Mouse (Mus musculus): ENCODE measurements around the gene Hells. TPM values are rescaled to one million over a fixed set of nuclear protein-coding genes. Genes with fewer than 3 reads are reported as not detected.

Hells gene
- polyA plus RNA-seq, 1 experiment: 9.1 TPM

GRCm38 (mm10) chr19:38981966-38982365 is 51.3 kb downstream of the Hells start:
- no peaks in the 10 kb centered on the region for H3K79me2 ChIP-seq (ENCODE audit: control insufficient read depth, insufficient read depth)
- H3ac ChIP-seq (ENCODE audit: control insufficient read depth, insufficient read length, low read depth): no peak overlapping the region
- H3K79me3 ChIP-seq (ENCODE audit: low read depth): no peaks in the 10 kb centered on the region
- no peak for TF ChIP-seq MYOG (IDR thresholded peaks at IDR 0.05; ENCODE audit: control insufficient read depth, extremely low read depth, insufficient read length)
- peak; percentile 25 for TF ChIP-seq CTCF (IDR thresholded peaks at IDR 0.05; ENCODE audit: control insufficient read depth, insufficient read depth, insufficient read length)
- TF ChIP-seq MYOD1 (IDR thresholded peaks at IDR 0.05; ENCODE audit: control insufficient read depth, insufficient read length, low read depth): no peak
- no peak for TF ChIP-seq MAX (IDR thresholded peaks at IDR 0.05)
- TF ChIP-seq USF1 (IDR thresholded peaks at IDR 0.05; ENCODE audit: low read depth): no peak
- TF ChIP-seq CEBPB (IDR thresholded peaks at IDR 0.05; ENCODE audit: low read depth): no peak
- no peak for TF ChIP-seq FOSL1 (IDR thresholded peaks at IDR 0.05; ENCODE audit: insufficient read depth, low read length, poor library complexity, severe bottlenecking)
- H3K36me3 ChIP-seq (ENCODE audit: control insufficient read depth, insufficient read depth): no peaks in the 10 kb centered on the region
- no peak overlapping the region for H3K4me3 ChIP-seq (ENCODE audit: insufficient read depth, poor library complexity, severe bottlenecking)
- H3K27me3 ChIP-seq (ENCODE audit: control insufficient read depth, insufficient read depth, insufficient read length): no peaks in the 10 kb centered on the region

- no peaks in the 10 kb centered on the region for H3K36me3 ChIP-seq (ENCODE audit: control insufficient read depth, insufficient read depth)
- no peak overlapping the region for H3K4me3 ChIP-seq (ENCODE audit: insufficient read depth, poor library complexity, severe bottlenecking)
- no peak overlapping the region for H3ac ChIP-seq (ENCODE audit: control insufficient read depth, insufficient read length, low read depth)
- no peaks in the 10 kb centered on the region for H3K27me3 ChIP-seq (ENCODE audit: control insufficient read depth, insufficient read depth, insufficient read length)
- H3K79me3 ChIP-seq (ENCODE audit: low read depth): no peaks in the 10 kb centered on the region
- no peaks in the 10 kb centered on the region for H3K79me2 ChIP-seq (ENCODE audit: control insufficient read depth, insufficient read depth)
- TF ChIP-seq CEBPB (IDR thresholded peaks at IDR 0.05; ENCODE audit: low read depth) (no peak), MAX (IDR thresholded peaks at IDR 0.05) (no peak), MYOD1 (IDR thresholded peaks at IDR 0.05; ENCODE audit: control insufficient read depth, insufficient read length, low read depth) (no peak), FOSL1 (IDR thresholded peaks at IDR 0.05; ENCODE audit: insufficient read depth, low read length, poor library complexity, severe bottlenecking) (no peak), MYOG (IDR thresholded peaks at IDR 0.05; ENCODE audit: control insufficient read depth, extremely low read depth, insufficient read length) (no peak), USF1 (IDR thresholded peaks at IDR 0.05; ENCODE audit: low read depth) (no peak), CTCF (IDR thresholded peaks at IDR 0.05; ENCODE audit: control insufficient read depth, insufficient read depth, insufficient read length) (no peak)
Measured at GRCm38 (mm10) chr19:38998248-38998647, 67.5 kb downstream of the Hells start.

- H3K36me3 ChIP-seq (ENCODE audit: control insufficient read depth, insufficient read depth): no peaks in the 10 kb centered on the region
- no peak for TF ChIP-seq CEBPB (IDR thresholded peaks at IDR 0.05; ENCODE audit: low read depth)
- TF ChIP-seq CTCF (IDR thresholded peaks at IDR 0.05; ENCODE audit: control insufficient read depth, insufficient read depth, insufficient read length): no peak
- no peak for TF ChIP-seq FOSL1 (IDR thresholded peaks at IDR 0.05; ENCODE audit: insufficient read depth, low read length, poor library complexity, severe bottlenecking)
- no peak for TF ChIP-seq MAX (IDR thresholded peaks at IDR 0.05)
- no peak for TF ChIP-seq MYOG (IDR thresholded peaks at IDR 0.05; ENCODE audit: control insufficient read depth, extremely low read depth, insufficient read length)
- no peak for TF ChIP-seq MYOD1 (IDR thresholded peaks at IDR 0.05; ENCODE audit: control insufficient read depth, insufficient read length, low read depth)
- TF ChIP-seq USF1 (IDR thresholded peaks at IDR 0.05; ENCODE audit: low read depth): no peak
- H3K79me2 ChIP-seq (ENCODE audit: control insufficient read depth, insufficient read depth): no peaks in the 10 kb centered on the region
- no peaks in the 10 kb centered on the region for H3K79me3 ChIP-seq (ENCODE audit: low read depth)
- no peak overlapping the region for H3K4me3 ChIP-seq (ENCODE audit: insufficient read depth, poor library complexity, severe bottlenecking)
- H3ac ChIP-seq (ENCODE audit: control insufficient read depth, insufficient read length, low read depth): no peak overlapping the region
- H3K27me3 ChIP-seq (ENCODE audit: control insufficient read depth, insufficient read depth, insufficient read length): no peaks in the 10 kb centered on the region
Measured at GRCm38 (mm10) chr19:38998676-38999075, 68.0 kb downstream of the Hells start.

GRCm38 (mm10) chr19:39005132-39005531 is 74.4 kb downstream of the Hells start:
- Histone ChIP-seq H3K36me3 (ENCODE audit: control insufficient read depth, insufficient read depth) (no peaks in the 10 kb centered on the region), H3K79me3 (ENCODE audit: low read depth) (no peaks in the 10 kb centered on the region), H3K4me3 (ENCODE audit: insufficient read depth, poor library complexity, severe bottlenecking) (no peak overlapping the region), H3K79me2 (ENCODE audit: control insufficient read depth, insufficient read depth) (no peaks in the 10 kb centered on the region), H3K27me3 (ENCODE audit: control insufficient read depth, insufficient read depth, insufficient read length) (no peaks in the 10 kb centered on the region), H3ac (ENCODE audit: control insufficient read depth, insufficient read length, low read depth) (no peak overlapping the region)
- TF ChIP-seq MAX (IDR thresholded peaks at IDR 0.05) (no peak), MYOG (IDR thresholded peaks at IDR 0.05; ENCODE audit: control insufficient read depth, extremely low read depth, insufficient read length) (no peak), MYOD1 (IDR thresholded peaks at IDR 0.05; ENCODE audit: control insufficient read depth, insufficient read length, low read depth) (no peak), CTCF (IDR thresholded peaks at IDR 0.05; ENCODE audit: control insufficient read depth, insufficient read depth, insufficient read length) (no peak), FOSL1 (IDR thresholded peaks at IDR 0.05; ENCODE audit: insufficient read depth, low read length, poor library complexity, severe bottlenecking) (no peak), USF1 (IDR thresholded peaks at IDR 0.05; ENCODE audit: low read depth) (no peak), CEBPB (IDR thresholded peaks at IDR 0.05; ENCODE audit: low read depth) (no peak)

GRCm38 (mm10) chr19:39006715-39007114 is 76.0 kb downstream of the Hells start, which contains the start of gene Cyp2c55:
Gene Cyp2c55 (plus strand): TSS chr19:39007019.
- Histone ChIP-seq H3K4me3 (ENCODE audit: insufficient read depth, poor library complexity, severe bottlenecking) (no peak within 1 kb of the TSS), H3K79me3 (ENCODE audit: low read depth) (no peaks in the 10 kb centered on the region), H3K27me3 (ENCODE audit: control insufficient read depth, insufficient read depth, insufficient read length) (no peaks in the 10 kb centered on the region), H3ac (ENCODE audit: control insufficient read depth, insufficient read length, low read depth) (no peak within 1 kb of the TSS), H3K79me2 (ENCODE audit: control insufficient read depth, insufficient read depth) (no peaks in the 10 kb centered on the region), H3K36me3 (ENCODE audit: control insufficient read depth, insufficient read depth) (no peaks in the 10 kb centered on the region)
- TF ChIP-seq CEBPB (IDR thresholded peaks at IDR 0.05; ENCODE audit: low read depth) (no peak), USF1 (IDR thresholded peaks at IDR 0.05; ENCODE audit: low read depth) (no peak), FOSL1 (IDR thresholded peaks at IDR 0.05; ENCODE audit: insufficient read depth, low read length, poor library complexity, severe bottlenecking) (no peak), CTCF (IDR thresholded peaks at IDR 0.05; ENCODE audit: control insufficient read depth, insufficient read depth, insufficient read length) (no peak), MAX (IDR thresholded peaks at IDR 0.05) (no peak), MYOG (IDR thresholded peaks at IDR 0.05; ENCODE audit: control insufficient read depth, extremely low read depth, insufficient read length) (no peak), MYOD1 (IDR thresholded peaks at IDR 0.05; ENCODE audit: control insufficient read depth, insufficient read length, low read depth) (no peak)

Small RNAs within 50 kb of the gene (microRNA-seq; reads per million reads assigned to microRNA genes)
- gene Gm23800 (ENCODE audit: borderline microRNAs expressed): not detected

Other genes with a start within 250 kb of the Hells start
- 4.4 TPM for gene Noc3l, start 111.7 kb upstream of the Hells start, polyA plus RNA-seq (2012; fragmentation: generic; extraction: Trizol)
- 0.13 TPM for gene Tbc1d12, start 94.3 kb upstream of the Hells start, polyA plus RNA-seq (2012; fragmentation: generic; extraction: Trizol)
- not detected for gene Cyp2c55, start 76.1 kb downstream of the Hells start, polyA plus RNA-seq (2012; fragmentation: generic; extraction: Trizol)
- gene Cyp2c65, start 130.1 kb downstream of the Hells start, polyA plus RNA-seq (2012; fragmentation: generic; extraction: Trizol): not detected
- not detected for gene Cyp2c66, start 183.0 kb downstream of the Hells start, polyA plus RNA-seq (2012; fragmentation: generic; extraction: Trizol)

All from C2C12 (cell line).